Mouse (Mus musculus) stomach, postnatal 0 days (tissue): ENCODE results near the gene Prpf3. TPM values are rescaled to one million over a fixed set of nuclear protein-coding genes. Genes with fewer than 3 reads are reported as not detected.

ENCODE experiments used
- ATAC-seq: fragments of 200-750 bp; cut with Nextera tagmentation; 2 replicates; pipeline ENCODE4 v1.8.0; 2017; ENCODE audit not compliant: low FRiP score, low TSS enrichment
- DNase-seq: peaks from one replicate; pipeline ENCODE4 v3.0.0-alpha.2; 2016; ENCODE audit warnings: low spot score
- H3K27ac ChIP-seq: fragments of 300-500 bp; sonication (generic); replicated peaks from 2 replicates; pipeline ENCODE4 v1.5.1; 2014; ENCODE audit warnings: mild to moderate bottlenecking, control low read depth
- H3K27me3 ChIP-seq: fragments of 300-500 bp; sonication (generic); 2 replicates; pipeline ENCODE4 v1.6.1; 2014; ENCODE audit warnings: low read length; ENCODE audit not compliant: control insufficient read depth, insufficient read depth
- H3K36me3 ChIP-seq: fragments of 300-500 bp; sonication (generic); 2 replicates; pipeline ENCODE4 v1.6.1; 2014; ENCODE audit warnings: low read length, mixed read lengths; ENCODE audit not compliant: control insufficient read depth, insufficient read depth
- H3K4me1 ChIP-seq: fragments of 300-500 bp; sonication (generic); replicated peaks from 2 replicates; pipeline ENCODE4 v1.6.1; 2014; ENCODE audit warnings: antibody characterized with exemption; ENCODE audit not compliant: control insufficient read depth, insufficient read depth
- H3K4me2 ChIP-seq: fragments of 300-500 bp; sonication (generic); replicated peaks from 2 replicates; pipeline ENCODE4 v1.6.1; 2014; ENCODE audit warnings: low read depth, mild to moderate bottlenecking, control low read depth, moderate library complexity
- H3K4me3 ChIP-seq: fragments of 300-500 bp; sonication (generic); 2 replicates; pipeline ENCODE4 v1.5.1; 2014; ENCODE audit warnings: low read depth, low read length, control low read depth
- H3K9ac ChIP-seq: fragments of 300-500 bp; sonication (generic); 2 replicates; pipeline ENCODE4 v1.6.1; 2014; ENCODE audit warnings: mild to moderate bottlenecking, low read length, control low read depth, mixed read lengths
- H3K9me3 ChIP-seq: fragments of 300-500 bp; sonication (generic); 2 replicates; pipeline ENCODE4 v1.6.1; 2016; ENCODE audit warnings: low read length; ENCODE audit not compliant: control insufficient read depth
- CTCF ChIP-seq: IDR thresholded peaks from 2 replicates; pipeline ENCODE4 v1.5.1; 2016; ENCODE audit warnings: antibody characterized with exemption, low read depth, mild to moderate bottlenecking, moderate library complexity
- EP300 ChIP-seq: optimal IDR thresholded peaks from 2 replicates; pipeline ENCODE3; 2016; ENCODE audit warnings: antibody characterized with exemption
- WGBS: fragments of 180-500 bp; shearing (Covaris S2); extraction: QIAGEN DNeasy Blood & Tissue Kit; methylation state at CpG from one replicate; pipeline ENCODE4 v1.1.7; 2014; 5-methylcytosine and 5-hydroxymethylcytosine counted together
- polyA plus RNA-seq: library from polyadenylated mRNA; unstranded; fragments of >200 nt; fragmentation: Nextera tagmentation; extraction: Ambion mirVana; gene quantifications from 2 replicates; pipeline ENCODE4 v1.2.1, GENCODE M21; 2015

The Prpf3 gene
- polyA plus RNA-seq, 1 experiment from 2014 or later = 13.8 TPM

DNA sequence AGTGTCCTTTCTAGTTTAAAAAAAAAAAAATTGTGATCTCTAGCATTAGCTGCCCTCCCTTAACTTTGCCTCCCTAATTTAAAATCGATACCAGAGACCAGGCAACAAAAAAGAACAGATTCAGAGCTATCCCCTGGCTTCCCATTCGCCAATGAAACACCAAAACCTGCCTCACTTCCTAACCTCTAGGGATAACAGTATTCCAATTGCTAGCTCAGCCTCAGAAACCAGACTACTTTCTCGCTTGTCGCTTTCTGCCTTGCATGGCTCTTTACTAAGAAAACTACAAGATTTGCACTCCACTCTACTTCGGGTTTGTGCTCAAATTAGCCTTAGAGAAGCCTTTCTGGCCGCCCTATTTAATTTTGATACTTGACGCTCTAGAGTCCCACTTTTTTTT lies 430 bp upstream of the Prpf3 start:
- peaks cover 7% of the 10 kb centered on the region; the same call in 1 of the 2 replicates for H3K36me3 ChIP-seq
- TF ChIP-seq EP300 (no peak), CTCF (no peak)
- H3K27ac ChIP-seq = peak overlapping the region; percentile 70
- H3K27me3 ChIP-seq = no peaks in the 10 kb centered on the region
- WGBS = 20% methylated on average over 7 of the region's 7 CpGs
- 0 out of 2 replicates have a peak, but pooled peaks have one; percentile 9 for ATAC-seq
- H3K4me3 ChIP-seq = peak overlapping the region; percentile 87
- peak overlapping the region; percentile 92 for H3K9ac ChIP-seq
- DNase-seq = no peak
- no peaks in the 10 kb centered on the region for H3K4me1 ChIP-seq
- H3K9me3 ChIP-seq = no peaks in the 10 kb centered on the region
- peak overlapping the region; percentile 91 for H3K4me2 ChIP-seq

DNA sequence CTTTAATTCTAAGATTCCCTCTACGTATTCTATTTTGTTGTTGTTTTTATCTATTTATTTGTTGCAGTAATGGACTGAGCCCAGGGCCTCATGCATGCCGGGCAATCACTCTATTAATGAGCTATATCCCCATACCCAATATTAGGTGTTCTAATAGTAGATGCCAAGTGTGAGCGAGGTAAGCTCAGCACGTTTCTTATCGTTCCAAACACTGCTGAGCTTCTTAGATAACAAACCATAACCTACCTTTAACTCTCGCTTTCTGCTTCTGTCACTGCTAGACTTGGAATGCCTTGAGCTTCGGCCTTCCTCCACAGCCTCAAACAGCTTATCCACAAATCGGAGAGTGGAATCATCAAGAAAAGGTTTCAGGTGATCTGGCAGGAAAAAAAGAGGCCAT lies 4.4 kb downstream of the Prpf3 start:
- Histone ChIP-seq H3K36me3 (peaks cover 18% of the 10 kb centered on the region), H3K4me1 (no peaks in the 10 kb centered on the region), H3K9me3 (no peaks in the 10 kb centered on the region), H3K27ac (no peak overlapping the region), H3K4me2 (no peak overlapping the region), H3K4me3 (no peak overlapping the region), H3K27me3 (no peaks in the 10 kb centered on the region), H3K9ac (no peak overlapping the region)
- TF ChIP-seq CTCF (no peak), EP300 (no peak)
- DNase-seq = no peak
- no peak for ATAC-seq
- WGBS = 93% methylated on average over 8 of the region's 8 CpGs

DNA sequence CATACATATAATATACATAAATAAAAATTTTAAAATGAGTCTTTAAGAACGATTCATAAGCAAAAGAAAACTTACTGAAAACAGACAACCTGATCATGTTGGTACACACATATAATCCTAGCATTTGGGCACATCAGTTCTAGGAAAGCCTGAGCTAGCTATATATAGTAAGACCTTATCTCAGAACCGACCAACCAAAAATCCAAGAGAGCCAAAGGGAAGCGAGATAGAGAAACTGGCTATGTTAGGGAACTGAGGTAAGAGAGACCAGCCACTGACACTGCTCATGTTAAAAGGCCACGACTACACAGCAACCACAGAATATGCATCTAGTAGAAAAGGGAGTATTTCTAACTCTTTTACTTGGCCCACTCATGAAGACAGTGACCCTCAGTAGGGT lies 5.1 kb downstream of the Prpf3 start:
- H3K27ac ChIP-seq = no peak overlapping the region
- no peak for DNase-seq
- no peaks in the 10 kb centered on the region for H3K4me1 ChIP-seq
- H3K9ac ChIP-seq = no peak overlapping the region
- H3K4me2 ChIP-seq = no peak overlapping the region
- ATAC-seq = no peak
- no peak overlapping the region for H3K4me3 ChIP-seq
- H3K9me3 ChIP-seq = no peaks in the 10 kb centered on the region
- 83% methylated on average over 4 of the region's 4 CpGs for WGBS
- H3K36me3 ChIP-seq = peaks cover 22% of the 10 kb centered on the region
- no peak for TF ChIP-seq CTCF
- TF ChIP-seq EP300 = no peak
- no peaks in the 10 kb centered on the region for H3K27me3 ChIP-seq

DNA sequence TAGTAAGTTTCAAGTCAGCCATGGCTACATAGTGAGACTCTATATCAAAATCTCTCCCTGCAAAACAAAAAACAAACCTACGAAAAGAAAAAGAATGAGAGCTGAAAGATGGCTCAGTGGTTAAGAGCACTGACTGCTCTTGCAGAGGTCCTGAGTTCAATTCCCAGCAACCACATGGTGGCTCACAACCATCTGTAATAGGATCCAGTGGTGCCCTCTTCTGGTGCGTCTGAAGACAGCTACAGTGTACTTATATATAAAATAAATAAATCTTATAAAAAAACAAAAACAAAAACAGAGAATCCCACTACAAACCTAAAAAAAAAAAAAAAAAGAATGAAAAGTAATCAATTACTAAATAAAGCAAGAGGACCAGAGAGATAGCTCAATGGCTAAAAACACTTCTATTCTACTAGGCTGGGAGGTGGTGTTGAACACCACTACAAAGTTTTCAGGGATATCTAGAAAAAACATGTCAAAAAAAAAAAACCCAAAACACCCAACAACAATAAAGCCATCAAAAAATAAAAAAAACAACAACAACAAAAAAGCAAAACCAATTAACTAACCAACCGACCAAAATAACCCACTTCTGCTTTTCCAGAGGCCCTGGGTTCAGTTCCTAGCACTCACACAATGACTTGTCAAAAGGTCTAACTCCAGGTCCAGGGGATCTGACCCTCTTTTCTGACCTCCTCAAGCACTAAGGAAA lies 13.0 kb downstream of the Prpf3 start:
- peak; percentile 25; the same call in 1 of the 2 replicates for TF ChIP-seq CTCF
- no peak for TF ChIP-seq EP300
- Histone ChIP-seq H3K4me1 (no peaks in the 10 kb centered on the region), H3K36me3 (peaks cover 25% of the 10 kb centered on the region), H3K9me3 (no peaks in the 10 kb centered on the region), H3K9ac (no peak overlapping the region), H3K4me2 (no peak overlapping the region), H3K4me3 (no peak overlapping the region), H3K27me3 (no peaks in the 10 kb centered on the region), H3K27ac (no peak overlapping the region)
- no peak for DNase-seq
- no peak for ATAC-seq
- 92% methylated on average over 3 of the region's 3 CpGs for WGBS

GRCm38 (mm10) chr3:95839250-95839649 lies 16.4 kb downstream of the Prpf3 start:
- no peaks in the 10 kb centered on the region for H3K9me3 ChIP-seq
- H3K9ac ChIP-seq = no peak overlapping the region
- H3K4me2 ChIP-seq = no peak overlapping the region
- H3K36me3 ChIP-seq = peaks cover 25% of the 10 kb centered on the region
- H3K27me3 ChIP-seq = no peaks in the 10 kb centered on the region
- WGBS = 76% methylated on average over 2 of the region's 2 CpGs
- no peak overlapping the region for H3K4me3 ChIP-seq
- DNase-seq (no peak), ATAC-seq (no peak)
- TF ChIP-seq EP300 = no peak
- TF ChIP-seq CTCF = no peak
- H3K4me1 ChIP-seq = no peaks in the 10 kb centered on the region
- no peak overlapping the region for H3K27ac ChIP-seq

DNA sequence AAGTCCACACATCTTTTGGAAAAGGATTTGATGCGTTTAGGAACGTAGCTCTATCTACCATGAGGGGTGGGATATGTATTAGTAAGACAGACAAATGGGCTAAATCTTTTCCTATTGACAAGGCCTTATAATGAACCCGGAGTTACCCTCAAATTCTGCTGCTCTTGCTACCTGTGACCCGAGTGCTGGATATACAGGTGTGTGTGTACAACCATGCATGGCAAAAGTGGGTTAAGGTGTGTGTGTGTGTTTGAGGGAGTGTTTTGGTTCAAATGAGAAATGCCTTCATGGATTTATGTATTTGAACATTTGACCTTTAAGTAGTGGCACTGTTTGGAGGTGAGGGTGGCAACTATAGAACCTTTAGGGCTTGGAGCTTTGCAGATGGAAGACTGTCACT lies 26.6 kb downstream of the Prpf3 start:
- Histone ChIP-seq H3K4me1 (no peaks in the 10 kb centered on the region), H3K9me3 (no peaks in the 10 kb centered on the region), H3K27me3 (no peaks in the 10 kb centered on the region), H3K36me3 (peaks cover 26% of the 10 kb centered on the region), H3K4me3 (no peak overlapping the region), H3K27ac (no peak overlapping the region), H3K9ac (no peak overlapping the region), H3K4me2 (no peak overlapping the region)
- DNase-seq = no peak
- ATAC-seq = no peak
- TF ChIP-seq EP300 = no peak
- no peak for TF ChIP-seq CTCF
- 96% methylated on average over 4 of the region's 4 CpGs for WGBS
